Mouse (Mus musculus) forebrain, embryonic 14.5 days (tissue): Measurements from ENCODE around the gene Mettl21a. TPM values are rescaled to one million over a fixed set of nuclear protein-coding genes. Genes with fewer than 3 reads are reported as not detected.

Source experiments
- ATAC-seq: fragments of 200-750 bp; cut with Nextera tagmentation; 2 replicates; pipeline ENCODE4 v1.8.0; 2017; ENCODE audit warnings: mild to moderate bottlenecking, moderate library complexity
- DNase-seq: peaks from one replicate; pipeline ENCODE4 v3.0.0-alpha.2; 2015; ENCODE audit warnings: low spot score
- H3K27ac ChIP-seq: fragments of 300-500 bp; sonication (generic); 2 replicates; pipeline ENCODE4 v1.5.1; 2014; ENCODE audit warnings: low read depth, mild to moderate bottlenecking, control low read depth, low read length, moderate library complexity
- H3K27me3 ChIP-seq: fragments of 300-500 bp; sonication (generic); replicated peaks from 2 replicates; pipeline ENCODE4 v1.6.1; 2014; ENCODE audit warnings: low read length, control low read depth, mixed read lengths; ENCODE audit not compliant: control insufficient read depth, insufficient read depth
- H3K36me3 ChIP-seq: fragments of 300-500 bp; sonication (generic); 2 replicates; pipeline ENCODE4 v1.6.1; 2014; ENCODE audit warnings: low read length, control low read depth; ENCODE audit not compliant: control insufficient read depth, insufficient read depth
- H3K4me1 ChIP-seq: fragments of 300-500 bp; sonication (generic); 2 replicates; pipeline ENCODE4 v1.6.1; 2014; ENCODE audit warnings: antibody characterized with exemption, low read length, control low read depth; ENCODE audit not compliant: control insufficient read depth, insufficient read depth
- H3K4me2 ChIP-seq: fragments of 300-500 bp; sonication (generic); 2 replicates; pipeline ENCODE4 v1.6.1; 2014; ENCODE audit warnings: mild to moderate bottlenecking, control low read depth, low read length
- H3K4me3 ChIP-seq: fragments of 300-500 bp; sonication (generic); 2 replicates; pipeline ENCODE4 v1.5.1; 2014; ENCODE audit warnings: low read depth, low read length, control low read depth
- H3K9ac ChIP-seq: fragments of 300-500 bp; sonication (generic); 2 replicates; pipeline ENCODE4 v1.6.1; 2014; ENCODE audit warnings: mild to moderate bottlenecking, low read length, control low read depth, moderate library complexity
- H3K9me3 ChIP-seq: fragments of 300-500 bp; sonication (generic); replicated peaks from 2 replicates; pipeline ENCODE4 v1.6.1; 2016; ENCODE audit warnings: low read length, control low read depth, mixed read lengths; ENCODE audit not compliant: control insufficient read depth
- WGBS: fragments of 180-500 bp; shearing (Covaris S2); extraction: QIAGEN DNeasy Blood & Tissue Kit; methylation state at CpG from one replicate; pipeline ENCODE4 v1.1.7; 2014; 5-methylcytosine and 5-hydroxymethylcytosine counted together
- polyA plus RNA-seq: library from polyadenylated mRNA; unstranded; fragments of >200 nt; fragmentation: Nextera tagmentation; extraction: Ambion mirVana; gene quantifications from 2 replicates; pipeline ENCODE4 v1.2.1, GENCODE M21; 2014

The Mettl21a gene
- polyA plus RNA-seq, 1 experiment from 2014 or later, result 25.8 TPM

- DNase-seq (peak; percentile 85), ATAC-seq (peak; percentile 90)
- Histone ChIP-seq H3K9me3 (no peaks in the 10 kb centered on the region), H3K27ac (peak overlapping the region; percentile 95), H3K4me3 (peak overlapping the region; percentile 80), H3K27me3 (no peaks in the 10 kb centered on the region), H3K9ac (peak overlapping the region; percentile 97), H3K4me1 (peaks cover 14% of the 10 kb centered on the region), H3K4me2 (peak overlapping the region; percentile 71), H3K36me3 (0 out of 2 replicates have a peak, but pooled peaks cover 3% of the 10 kb centered on the region)
- 0% methylated on average over 14 of the region's 15 CpGs for WGBS
Observed at GRCm38 (mm10) chr1:64617715-64617984, 608 bp upstream of the Mettl21a start.

- ATAC-seq, result no peak; the same call in 1 of the 2 replicates
- peak; percentile 51 for DNase-seq
- peak overlapping the region; percentile 95 for H3K27ac ChIP-seq
- H3K4me3 ChIP-seq, result peak overlapping the region; percentile 80
- H3K4me1 ChIP-seq, result peaks cover 14% of the 10 kb centered on the region
- H3K4me2 ChIP-seq, result peak overlapping the region; percentile 71
- 5% methylated on average over 8 of the region's 8 CpGs for WGBS
- peak overlapping the region; percentile 97 for H3K9ac ChIP-seq
- H3K9me3 ChIP-seq, result no peaks in the 10 kb centered on the region
- peaks cover 9% of the 10 kb centered on the region; the same call in 1 of the 2 replicates for H3K36me3 ChIP-seq
- H3K27me3 ChIP-seq, result no peaks in the 10 kb centered on the region
Observed at GRCm38 (mm10) chr1:64616531-64616880, 536 bp downstream of the Mettl21a start.

- no peaks in the 10 kb centered on the region for H3K27me3 ChIP-seq
- H3K27ac ChIP-seq, result no peak overlapping the region
- H3K36me3 ChIP-seq, result peaks cover 9% of the 10 kb centered on the region; the same call in 1 of the 2 replicates
- peak overlapping the region; percentile 71 for H3K4me2 ChIP-seq
- peak overlapping the region; percentile 80 for H3K4me3 ChIP-seq
- peak overlapping the region; percentile 97 for H3K9ac ChIP-seq
- ATAC-seq (no peak), DNase-seq (peak; percentile 16)
- H3K4me1 ChIP-seq, result peaks cover 14% of the 10 kb centered on the region
- H3K9me3 ChIP-seq, result no peaks in the 10 kb centered on the region
- WGBS, result 65% methylated on average over 6 of the region's 6 CpGs
Observed at GRCm38 (mm10) chr1:64616076-64616475, 966 bp downstream of the Mettl21a start.

GRCm38 (mm10) chr1:64615531-64615991, 1.5 kb downstream of the Mettl21a start:
- peaks cover 14% of the 10 kb centered on the region for H3K4me1 ChIP-seq
- no peak overlapping the region for H3K4me2 ChIP-seq
- H3K4me3 ChIP-seq, result no peak overlapping the region
- H3K27ac ChIP-seq, result no peak overlapping the region
- peaks cover 10% of the 10 kb centered on the region for H3K36me3 ChIP-seq
- WGBS, result 78% methylated on average over 11 of the region's 11 CpGs
- DNase-seq (no peak), ATAC-seq (no peak)
- no peaks in the 10 kb centered on the region for H3K27me3 ChIP-seq
- H3K9me3 ChIP-seq, result no peaks in the 10 kb centered on the region
- peak overlapping the region; percentile 97; the same call in 1 of the 2 replicates for H3K9ac ChIP-seq

GRCm38 (mm10) chr1:64614801-64615345, 2.2 kb downstream of the Mettl21a start:
- WGBS, result 80% methylated on average over 10 of the region's 10 CpGs
- Histone ChIP-seq H3K36me3 (peaks cover 17% of the 10 kb centered on the region), H3K27me3 (no peaks in the 10 kb centered on the region), H3K9me3 (no peaks in the 10 kb centered on the region), H3K9ac (no peak overlapping the region), H3K4me3 (no peak overlapping the region), H3K4me2 (no peak overlapping the region), H3K4me1 (peaks cover 14% of the 10 kb centered on the region), H3K27ac (no peak overlapping the region)
- ATAC-seq (no peak), DNase-seq (no peak)

- DNase-seq, result no peak
- 87% methylated on average over 9 of the region's 9 CpGs for WGBS
Observed at GRCm38 (mm10) chr1:64614311-64614710, 2.7 kb downstream of the Mettl21a start.

GRCm38 (mm10) chr1:64609976-64610375, 7.1 kb downstream of the Mettl21a start:
- Histone ChIP-seq H3K4me2 (no peak overlapping the region), H3K9ac (no peak overlapping the region), H3K4me1 (no peaks in the 10 kb centered on the region), H3K27me3 (no peaks in the 10 kb centered on the region), H3K27ac (no peak overlapping the region), H3K36me3 (peaks cover 35% of the 10 kb centered on the region), H3K9me3 (no peaks in the 10 kb centered on the region), H3K4me3 (no peak overlapping the region)
- WGBS, result 92% methylated on average over 9 of the region's 9 CpGs
- ATAC-seq, result no peak
- DNase-seq, result no peak

More at GRCm38 (mm10) chr1:64614311-64614710, 2.7 kb downstream of the Mettl21a start:
- peaks cover 14% of the 10 kb centered on the region for H3K4me1 ChIP-seq
- ATAC-seq, result no peak
- H3K9me3 ChIP-seq, result no peaks in the 10 kb centered on the region
- no peak overlapping the region for H3K27ac ChIP-seq
- no peaks in the 10 kb centered on the region for H3K27me3 ChIP-seq
- H3K4me2 ChIP-seq, result no peak overlapping the region
- H3K9ac ChIP-seq, result no peak overlapping the region
- peaks cover 20% of the 10 kb centered on the region for H3K36me3 ChIP-seq
- H3K4me3 ChIP-seq, result no peak overlapping the region

- Histone ChIP-seq H3K9ac (no peak overlapping the region), H3K9me3 (no peaks in the 10 kb centered on the region), H3K4me2 (no peak overlapping the region), H3K4me3 (no peak overlapping the region), H3K4me1 (no peaks in the 10 kb centered on the region), H3K27me3 (no peaks in the 10 kb centered on the region), H3K27ac (no peak overlapping the region), H3K36me3 (peaks cover 41% of the 10 kb centered on the region)
- ATAC-seq, result no peak
- DNase-seq, result no peak
- WGBS, result 75% methylated on average over 4 of the region's 4 CpGs
Observed at GRCm38 (mm10) chr1:64609145-64609544, 7.9 kb downstream of the Mettl21a start.

- Histone ChIP-seq H3K9ac (no peak overlapping the region), H3K27me3 (no peaks in the 10 kb centered on the region), H3K27ac (no peak overlapping the region), H3K4me3 (no peak overlapping the region), H3K36me3 (peaks cover 44% of the 10 kb centered on the region), H3K4me2 (no peak overlapping the region), H3K4me1 (no peaks in the 10 kb centered on the region), H3K9me3 (no peaks in the 10 kb centered on the region)
- no peak for ATAC-seq
- 93% methylated on average over 5 of the region's 5 CpGs for WGBS
- DNase-seq, result no peak
Observed at GRCm38 (mm10) chr1:64603381-64603780, 13.7 kb downstream of the Mettl21a start.
